Mouse (Mus musculus) neural tube, embryonic 14.5 days (tissue): ENCODE measurements at regions not wholly inside any gene's neighbourhood (a gene's known extent, or its start where the extent isn't known, plus 50 kb on each side); places are given as distances from the start of the nearest gene placed in this dataset.

Source experiments
- ATAC-seq: fragments of 200-750 bp; cut with Nextera tagmentation; 2 replicates; pipeline ENCODE4 v1.8.0; 2017; ENCODE audit warnings: low read depth, mild to moderate bottlenecking, moderate TSS enrichment, moderate library complexity
- H3K27ac ChIP-seq: fragments of 300-500 bp; sonication (generic); 2 replicates; pipeline ENCODE4 v1.5.1; 2014; ENCODE audit warnings: low read depth, mild to moderate bottlenecking, control low read depth, low read length, moderate library complexity, mixed read lengths
- H3K27me3 ChIP-seq: fragments of 300-500 bp; sonication (generic); 2 replicates; pipeline ENCODE4 v1.6.1; 2014; ENCODE audit warnings: low read length; ENCODE audit not compliant: control insufficient read depth, insufficient read depth
- H3K36me3 ChIP-seq: fragments of 300-500 bp; sonication (generic); 2 replicates; pipeline ENCODE4 v1.6.1; 2014; ENCODE audit warnings: low read length, mixed read lengths; ENCODE audit not compliant: control insufficient read depth, insufficient read depth
- H3K4me1 ChIP-seq: fragments of 300-500 bp; sonication (generic); 2 replicates; pipeline ENCODE4 v1.6.1; 2014; ENCODE audit warnings: low read length; ENCODE audit not compliant: control insufficient read depth, insufficient read depth
- H3K4me2 ChIP-seq: fragments of 300-500 bp; sonication (generic); 2 replicates; pipeline ENCODE4 v1.6.1; 2014; ENCODE audit warnings: mild to moderate bottlenecking, low read depth, low read length, control low read depth
- H3K4me3 ChIP-seq: fragments of 300-500 bp; sonication (generic); 2 replicates; pipeline ENCODE4 v1.5.1; 2014; ENCODE audit warnings: low read depth, low read length, control low read depth, mixed read lengths
- H3K9ac ChIP-seq: fragments of 300-500 bp; sonication (generic); replicated peaks from 2 replicates; pipeline ENCODE4 v1.6.1; 2014; ENCODE audit warnings: low read depth, mild to moderate bottlenecking, control low read depth, low read length, mixed read lengths
- H3K9me3 ChIP-seq: fragments of 300-500 bp; sonication (generic); 2 replicates; pipeline ENCODE4 v1.6.1; 2016; ENCODE audit warnings: low read length; ENCODE audit not compliant: control insufficient read depth
- WGBS: fragments of 180-500 bp; shearing (Covaris S2); extraction: QIAGEN DNeasy Blood & Tissue Kit; methylation state at CpG from one replicate; pipeline ENCODE4 v1.1.7; 2014; 5-methylcytosine and 5-hydroxymethylcytosine counted together

DNA sequence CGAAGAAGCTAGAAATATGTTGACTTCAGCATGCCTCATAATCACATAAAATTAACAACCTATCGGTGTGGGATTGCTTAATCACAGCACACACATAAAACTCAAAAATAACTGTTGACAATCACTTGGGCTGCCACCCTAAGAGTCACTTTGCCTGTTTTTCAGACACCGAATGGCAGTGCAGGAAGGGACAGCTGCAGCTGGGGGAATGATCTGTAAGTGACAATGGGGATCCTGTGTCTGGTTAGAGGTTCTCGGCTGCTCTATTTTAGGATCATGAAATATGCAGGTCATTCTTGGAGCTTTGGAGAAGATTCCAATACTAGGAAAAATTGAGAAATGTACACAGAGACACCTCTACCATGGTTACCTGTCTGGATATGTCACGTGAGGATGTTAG lies 54.4 kb upstream of the Tcf12 start:
- Histone ChIP-seq H3K9me3 (no peaks in the 10 kb centered on the region), H3K4me3 (no peak overlapping the region), H3K36me3 (no peaks in the 10 kb centered on the region), H3K4me2 (no peak overlapping the region), H3K4me1 (0 out of 2 replicates have a peak, but pooled peaks cover 6% of the 10 kb centered on the region), H3K27me3 (no peaks in the 10 kb centered on the region), H3K27ac (no peak overlapping the region), H3K9ac (no peak overlapping the region)
- no peak for ATAC-seq
- WGBS, result 74% methylated on average over 5 of the region's 5 CpGs

DNA sequence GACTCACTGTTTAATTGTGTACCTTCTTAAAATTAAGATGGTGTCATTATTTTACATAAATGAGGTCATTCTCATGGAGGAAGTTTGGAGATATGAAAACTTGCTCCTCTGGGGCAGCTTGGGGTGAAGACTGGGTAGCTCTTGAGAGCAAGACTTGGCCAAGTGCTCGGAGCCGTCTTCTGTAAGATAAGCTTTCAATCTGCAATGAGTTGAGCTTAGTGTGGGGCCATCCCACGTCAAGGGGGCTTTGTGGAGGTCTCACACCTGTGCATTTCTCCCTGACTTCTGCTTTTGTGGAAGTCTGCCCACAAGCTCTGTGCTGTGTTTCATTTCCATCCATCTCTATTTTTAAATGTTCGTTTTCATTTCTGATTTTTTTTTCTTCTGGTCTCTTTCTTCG lies 54.9 kb upstream of the Tcf12 start:
- Histone ChIP-seq H3K4me3 (no peak overlapping the region), H3K27ac (no peak overlapping the region), H3K27me3 (no peaks in the 10 kb centered on the region), H3K36me3 (no peaks in the 10 kb centered on the region), H3K4me1 (0 out of 2 replicates have a peak, but pooled peaks cover 6% of the 10 kb centered on the region), H3K4me2 (no peak overlapping the region), H3K9ac (no peak overlapping the region), H3K9me3 (no peaks in the 10 kb centered on the region)
- no peak for ATAC-seq
- WGBS, result 84% methylated on average over 5 of the region's 5 CpGs

- Histone ChIP-seq H3K27me3 (no peaks in the 10 kb centered on the region), H3K9ac (0 out of 2 replicates have a peak overlapping the region, but pooled peaks have one; percentile 26), H3K4me1 (0 out of 2 replicates have a peak, but pooled peaks cover 6% of the 10 kb centered on the region), H3K27ac (no peak overlapping the region; the same call in 1 of the 2 replicates), H3K9me3 (no peaks in the 10 kb centered on the region), H3K4me2 (no peak overlapping the region), H3K36me3 (no peaks in the 10 kb centered on the region), H3K4me3 (no peak overlapping the region)
- no peak for ATAC-seq
- 70% methylated on average over 5 of the region's 5 CpGs for WGBS
These were observed 57.6 kb upstream of the Tcf12 start for GRCm38 (mm10) chr9:72169231-72169630.

DNA sequence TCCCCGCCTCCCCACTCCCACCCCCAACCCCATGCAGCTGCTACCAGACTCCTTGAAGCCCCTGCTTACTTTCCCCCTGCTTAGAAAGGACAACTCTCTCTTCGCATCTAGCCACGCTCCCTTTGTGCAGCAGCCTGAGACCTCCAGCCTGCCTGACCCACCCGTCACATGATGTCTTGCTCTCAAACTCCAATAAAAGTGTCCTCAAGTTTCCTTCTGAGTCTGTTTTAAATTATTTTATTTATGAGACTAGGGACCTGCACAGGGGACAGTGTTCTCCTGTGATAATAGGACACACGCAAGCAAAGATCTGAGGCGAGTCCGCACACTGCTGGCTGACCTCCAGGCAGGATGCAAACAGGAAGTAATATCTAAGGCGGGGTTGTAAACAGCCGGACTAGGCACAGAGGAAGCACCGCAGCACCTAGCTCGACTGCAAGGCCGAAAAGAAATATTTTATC lies 58.1 kb upstream of the Tcf12 start:
- Histone ChIP-seq H3K27me3 (no peaks in the 10 kb centered on the region), H3K4me3 (peak overlapping the region; percentile 17; the same call in 1 of the 2 replicates), H3K36me3 (no peaks in the 10 kb centered on the region), H3K27ac (no peak overlapping the region; the same call in 1 of the 2 replicates), H3K9ac (0 out of 2 replicates have a peak overlapping the region, but pooled peaks have one; percentile 26), H3K4me2 (peak overlapping the region; percentile 38), H3K9me3 (no peaks in the 10 kb centered on the region), H3K4me1 (0 out of 2 replicates have a peak, but pooled peaks cover 6% of the 10 kb centered on the region)
- 2% methylated on average over 12 of the region's 12 CpGs for WGBS
- no peak for ATAC-seq

- Histone ChIP-seq H3K27ac (no peak overlapping the region), H3K9me3 (no peaks in the 10 kb centered on the region), H3K4me3 (peak overlapping the region; percentile 17; the same call in 1 of the 2 replicates), H3K27me3 (no peaks in the 10 kb centered on the region), H3K36me3 (no peaks in the 10 kb centered on the region), H3K4me2 (peak overlapping the region; percentile 38), H3K4me1 (0 out of 2 replicates have a peak, but pooled peaks cover 6% of the 10 kb centered on the region), H3K9ac (0 out of 2 replicates have a peak overlapping the region, but pooled peaks have one; percentile 26)
- 10% methylated on average over 8 of the region's 9 CpGs for WGBS
- ATAC-seq, result no peak
These were observed 58.6 kb upstream of the Tcf12 start for GRCm38 (mm10) chr9:72170235-72170634.

DNA sequence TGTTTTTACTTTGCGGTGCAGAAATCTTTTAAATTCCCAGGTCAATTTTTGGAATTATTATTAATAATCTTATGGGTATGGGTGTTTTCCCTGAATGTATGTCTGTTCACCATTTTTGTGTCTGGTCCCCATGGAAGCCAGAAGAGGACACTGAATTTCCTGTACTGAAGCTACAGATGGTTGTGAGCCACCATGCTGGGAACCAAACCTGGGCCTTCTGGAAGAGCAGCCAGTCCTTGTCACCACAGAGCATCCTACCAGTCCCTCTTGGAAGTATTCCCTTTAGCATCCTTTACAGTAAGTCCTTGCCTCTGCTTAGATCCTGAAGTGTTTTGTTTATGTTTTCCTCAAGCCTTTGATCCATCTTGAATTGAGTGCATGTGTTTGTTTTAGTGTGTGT lies 60.7 kb upstream of the Tcf12 start:
- Histone ChIP-seq H3K4me3 (no peak overlapping the region), H3K9ac (no peak overlapping the region), H3K9me3 (no peaks in the 10 kb centered on the region), H3K36me3 (no peaks in the 10 kb centered on the region), H3K4me2 (no peak overlapping the region), H3K27ac (no peak overlapping the region), H3K4me1 (0 out of 2 replicates have a peak, but pooled peaks cover 6% of the 10 kb centered on the region), H3K27me3 (no peaks in the 10 kb centered on the region)
- no peak for ATAC-seq
- WGBS, result 100% methylated on average over 1 of the region's 1 CpGs

- Histone ChIP-seq H3K36me3 (no peaks in the 10 kb centered on the region), H3K4me1 (no peaks in the 10 kb centered on the region), H3K4me3 (no peak overlapping the region), H3K27ac (no peak overlapping the region), H3K9ac (no peak overlapping the region), H3K4me2 (no peak overlapping the region), H3K27me3 (no peaks in the 10 kb centered on the region), H3K9me3 (no peaks in the 10 kb centered on the region)
- 71% methylated on average over 6 of the region's 6 CpGs for WGBS
- no peak for ATAC-seq
These were observed 69.3 kb upstream of the Tcf12 start for GRCm38 (mm10) chr9:72180972-72181371.

DNA sequence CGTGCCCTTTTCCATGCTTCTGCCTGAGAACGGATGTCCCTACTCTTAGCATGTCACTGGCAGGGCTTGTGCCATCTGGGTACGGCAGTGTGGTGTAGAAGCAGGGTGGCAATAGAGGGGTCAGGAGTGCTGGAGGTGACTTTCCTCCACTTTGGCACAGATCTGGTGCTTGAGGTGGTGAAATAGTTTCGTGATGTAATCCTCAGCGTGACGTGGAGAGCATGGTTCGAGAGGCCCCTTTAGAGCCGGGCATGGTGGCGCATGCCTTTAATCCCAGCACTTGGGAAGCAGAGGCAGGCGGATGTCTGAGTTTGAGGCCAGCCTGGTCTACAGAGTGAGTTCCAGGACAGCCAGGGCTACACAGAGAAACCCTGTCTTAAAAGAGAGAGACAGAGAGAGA lies 71.7 kb upstream of the Tcf12 start:
- H3K4me3 ChIP-seq, result no peak overlapping the region
- no peak overlapping the region for H3K27ac ChIP-seq
- H3K27me3 ChIP-seq, result no peaks in the 10 kb centered on the region
- H3K9ac ChIP-seq, result no peak overlapping the region
- ATAC-seq, result no peak
- H3K36me3 ChIP-seq, result no peaks in the 10 kb centered on the region
- no peak overlapping the region for H3K4me2 ChIP-seq
- 95% methylated on average over 10 of the region's 10 CpGs for WGBS
- no peaks in the 10 kb centered on the region for H3K4me1 ChIP-seq
- H3K9me3 ChIP-seq, result no peaks in the 10 kb centered on the region

GRCm38 (mm10) chr9:72183925-72184324 lies 72.3 kb upstream of the Tcf12 start:
- no peak for ATAC-seq
- 85% methylated on average over 10 of the region's 10 CpGs for WGBS
- Histone ChIP-seq H3K4me1 (no peaks in the 10 kb centered on the region), H3K4me3 (no peak overlapping the region), H3K9ac (no peak overlapping the region), H3K9me3 (no peaks in the 10 kb centered on the region), H3K27ac (no peak overlapping the region), H3K4me2 (no peak overlapping the region), H3K27me3 (no peaks in the 10 kb centered on the region), H3K36me3 (no peaks in the 10 kb centered on the region)
